Mouse (Mus musculus) C2C12 (cell line): ENCODE data around the gene Dhx57.

Source experiments
- CTCF ChIP-seq: IDR thresholded peaks from one replicate; pipeline ENCODE4 v1.5.1; 2011; ENCODE audit not compliant: control insufficient read depth, insufficient read depth, insufficient read length
- FOSL1 ChIP-seq: IDR thresholded peaks from one replicate; pipeline ENCODE4 v1.8.0; 2011; ENCODE audit warnings: mild to moderate bottlenecking, low read length; ENCODE audit not compliant: poor library complexity, insufficient read depth, severe bottlenecking
- MAX ChIP-seq: IDR thresholded peaks from one replicate; pipeline ENCODE4 v1.6.1; 2011; ENCODE audit warnings: mild to moderate bottlenecking, control low read depth
- MYOD1 ChIP-seq: IDR thresholded peaks from one replicate; pipeline ENCODE4 v1.6.1; 2011; ENCODE audit warnings: low read depth; ENCODE audit not compliant: control insufficient read depth, insufficient read length
- USF1 ChIP-seq: IDR thresholded peaks from one replicate; pipeline ENCODE4 v1.6.1; 2011; ENCODE audit warnings: low read depth, mild to moderate bottlenecking, control low read depth, moderate library complexity

- TF ChIP-seq CTCF (no peak), MAX (no peak), USF1 (no peak), MYOD1 (no peak), FOSL1 (no peak)
Measured at GRCm38 (mm10) chr17:80199160-80199778, 91.0 kb downstream of the Dhx57 start.
